Mouse (Mus musculus): Measurements from ENCODE around the gene D630039A03Rik. TPM values are rescaled to one million over a fixed set of nuclear protein-coding genes. Genes with fewer than 3 reads are reported as not detected.

Gene D630039A03Rik
- polyA plus RNA-seq, 1 experiment from 2014 or later = 0.19 TPM

DNA sequence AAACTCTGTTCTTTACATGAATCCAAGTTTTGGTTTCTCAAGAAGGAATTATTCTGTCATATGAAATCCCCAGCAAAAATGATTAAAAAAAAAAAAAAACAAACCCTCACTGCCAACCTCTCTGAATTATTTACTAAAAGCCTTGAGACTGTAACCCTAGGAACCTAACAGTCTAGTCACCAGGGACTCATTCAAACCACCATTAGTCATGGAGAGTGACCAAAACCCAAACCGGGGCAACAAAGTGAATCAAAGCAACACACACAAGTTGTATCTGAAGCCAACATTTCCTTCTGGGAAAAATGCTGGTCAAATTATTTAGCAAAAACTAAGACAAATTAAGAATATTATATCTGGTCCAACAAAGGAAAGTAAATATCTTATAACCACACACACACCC, 36.8 kb upstream of the D630039A03Rik start:
- peaks cover 32% of the 10 kb centered on the region for H3K4me1 ChIP-seq (replicated peaks)
- H3K4me3 ChIP-seq = no peak overlapping the region
- no peak for ATAC-seq (ENCODE audit: low FRiP score, low read depth)
- WGBS = 80% methylated on average over 1 of the region's 1 CpGs
- no peak overlapping the region for H3K27ac ChIP-seq (replicated peaks)
- H3K4me2 ChIP-seq = no peak overlapping the region
- H3K9me3 ChIP-seq = no peaks in the 10 kb centered on the region
- peaks cover 37% of the 10 kb centered on the region for H3K36me3 ChIP-seq
- H3K27me3 ChIP-seq = no peaks in the 10 kb centered on the region
- no peak overlapping the region for H3K9ac ChIP-seq

GRCm38 (mm10) chr4:57952416-57952815, 36.3 kb upstream of the D630039A03Rik start:
- WGBS = 96% methylated on average over 3 of the region's 3 CpGs
- ATAC-seq (ENCODE audit: low FRiP score, low read depth) = no peak

DNA sequence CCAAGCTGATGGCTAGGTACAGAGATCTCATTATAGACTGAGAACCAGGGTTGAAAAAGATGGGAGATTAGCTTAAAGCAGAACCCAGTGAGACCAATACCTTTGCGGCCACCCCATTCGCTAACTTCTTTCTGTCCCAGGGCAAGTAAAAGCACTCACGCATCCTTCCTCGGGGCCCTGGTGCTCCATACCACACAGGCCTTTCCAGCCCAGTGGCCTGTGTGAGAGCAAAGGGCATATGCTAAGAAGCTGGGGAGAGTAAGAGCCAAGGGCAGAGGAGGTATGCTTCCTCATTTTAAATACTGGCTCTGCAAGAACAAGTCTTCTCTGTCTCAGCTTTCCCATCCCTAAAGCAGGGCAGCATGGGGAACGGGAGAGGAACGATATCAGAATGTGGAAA, 33.8 kb upstream of the D630039A03Rik start:
- H3K36me3 ChIP-seq = peaks cover 55% of the 10 kb centered on the region
- H3K27ac ChIP-seq (replicated peaks) = no peak overlapping the region
- no peak overlapping the region for H3K4me3 ChIP-seq
- H3K4me1 ChIP-seq (replicated peaks) = peaks cover 16% of the 10 kb centered on the region
- H3K9ac ChIP-seq = no peak overlapping the region
- no peak for ATAC-seq (ENCODE audit: low FRiP score, low read depth)
- 93% methylated on average over 6 of the region's 6 CpGs for WGBS
- H3K4me2 ChIP-seq = no peak overlapping the region
- no peaks in the 10 kb centered on the region for H3K9me3 ChIP-seq
- no peaks in the 10 kb centered on the region for H3K27me3 ChIP-seq

More at GRCm38 (mm10) chr4:57952416-57952815, 36.3 kb upstream of the D630039A03Rik start:
- Histone ChIP-seq H3K9ac (no peak overlapping the region), H3K4me1 (replicated peaks) (peaks cover 31% of the 10 kb centered on the region), H3K27me3 (no peaks in the 10 kb centered on the region), H3K4me2 (no peak overlapping the region), H3K36me3 (peaks cover 37% of the 10 kb centered on the region), H3K27ac (replicated peaks) (no peak overlapping the region), H3K9me3 (no peaks in the 10 kb centered on the region), H3K4me3 (no peak overlapping the region)

DNA sequence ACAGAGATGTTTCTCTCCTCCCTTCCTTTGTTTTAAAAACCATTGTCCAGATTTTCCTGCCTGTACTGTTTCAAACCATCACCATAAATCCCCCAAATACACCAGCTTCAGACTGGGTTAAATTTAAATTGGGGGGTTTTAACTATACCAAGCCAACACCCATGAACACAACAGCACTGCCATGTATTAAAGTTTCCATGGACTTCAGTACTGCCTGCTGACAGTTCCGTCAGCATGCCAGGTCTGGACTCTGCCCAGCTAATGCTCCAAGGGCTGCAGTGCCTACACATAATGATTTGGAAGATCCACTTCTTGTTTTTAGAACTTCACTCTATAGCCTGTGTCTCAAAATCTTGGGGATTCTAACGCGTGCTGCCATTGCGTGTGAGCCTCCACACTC, 31.4 kb upstream of the D630039A03Rik start:
- H3K27ac ChIP-seq (replicated peaks) = no peak overlapping the region
- ATAC-seq (ENCODE audit: low FRiP score, low read depth) = no peak
- H3K36me3 ChIP-seq = peaks cover 73% of the 10 kb centered on the region
- H3K9ac ChIP-seq = no peak overlapping the region
- no peaks in the 10 kb centered on the region for H3K9me3 ChIP-seq
- no peak overlapping the region for H3K4me3 ChIP-seq
- WGBS = 94% methylated on average over 4 of the region's 4 CpGs
- H3K4me1 ChIP-seq (replicated peaks) = no peaks in the 10 kb centered on the region
- no peak overlapping the region for H3K4me2 ChIP-seq
- H3K27me3 ChIP-seq = no peaks in the 10 kb centered on the region

- WGBS = 89% methylated on average over 10 of the region's 10 CpGs
- no peak overlapping the region for H3K27ac ChIP-seq (replicated peaks)
- peaks cover 77% of the 10 kb centered on the region for H3K36me3 ChIP-seq
- H3K4me3 ChIP-seq = no peak overlapping the region
- no peaks in the 10 kb centered on the region for H3K27me3 ChIP-seq
- H3K4me1 ChIP-seq (replicated peaks) = no peaks in the 10 kb centered on the region
- H3K9ac ChIP-seq = no peak overlapping the region
- H3K9me3 ChIP-seq = no peaks in the 10 kb centered on the region
- ATAC-seq (ENCODE audit: low FRiP score, low read depth) = no peak
- no peak overlapping the region for H3K4me2 ChIP-seq
Observed at GRCm38 (mm10) chr4:57947036-57947435, 30.9 kb upstream of the D630039A03Rik start.

DNA sequence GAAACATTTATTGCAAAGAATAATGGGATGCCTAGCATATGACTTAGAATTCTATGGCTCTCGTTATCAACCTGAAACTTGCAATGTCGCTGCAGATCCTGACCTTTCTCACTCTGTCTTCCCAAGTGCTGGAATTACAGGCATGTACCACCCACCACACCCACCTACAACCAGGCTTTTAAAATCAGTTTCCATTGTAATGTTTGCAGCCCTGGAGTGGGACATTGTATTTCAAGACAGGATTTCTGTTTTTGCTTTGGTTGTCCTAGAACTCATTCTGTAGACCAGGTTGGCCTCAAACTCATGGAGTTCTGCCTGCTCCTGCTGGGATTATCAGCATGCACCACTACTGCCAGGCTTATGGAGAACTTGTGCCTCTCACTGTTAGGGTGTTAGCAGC, 26.8 kb upstream of the D630039A03Rik start:
- WGBS = 92% methylated on average over 2 of the region's 2 CpGs
- no peak overlapping the region for H3K4me3 ChIP-seq
- no peak overlapping the region for H3K27ac ChIP-seq (replicated peaks)
- H3K36me3 ChIP-seq = peaks cover 40% of the 10 kb centered on the region
- no peak for ATAC-seq (ENCODE audit: low FRiP score, low read depth)
- no peaks in the 10 kb centered on the region for H3K27me3 ChIP-seq
- H3K9me3 ChIP-seq = no peaks in the 10 kb centered on the region
- no peak overlapping the region for H3K4me2 ChIP-seq
- H3K9ac ChIP-seq = no peak overlapping the region
- no peaks in the 10 kb centered on the region for H3K4me1 ChIP-seq (replicated peaks)

- Histone ChIP-seq H3K9me3 (no peaks in the 10 kb centered on the region), H3K36me3 (peaks cover 30% of the 10 kb centered on the region), H3K9ac (no peak overlapping the region), H3K4me3 (no peak overlapping the region), H3K4me1 (replicated peaks) (no peaks in the 10 kb centered on the region), H3K27me3 (no peaks in the 10 kb centered on the region), H3K4me2 (no peak overlapping the region), H3K27ac (replicated peaks) (no peak overlapping the region)
- ATAC-seq (ENCODE audit: low FRiP score, low read depth) = no peak
- WGBS = 91% methylated on average over 4 of the region's 4 CpGs
Observed at GRCm38 (mm10) chr4:57940631-57941030, 24.5 kb upstream of the D630039A03Rik start.

DNA sequence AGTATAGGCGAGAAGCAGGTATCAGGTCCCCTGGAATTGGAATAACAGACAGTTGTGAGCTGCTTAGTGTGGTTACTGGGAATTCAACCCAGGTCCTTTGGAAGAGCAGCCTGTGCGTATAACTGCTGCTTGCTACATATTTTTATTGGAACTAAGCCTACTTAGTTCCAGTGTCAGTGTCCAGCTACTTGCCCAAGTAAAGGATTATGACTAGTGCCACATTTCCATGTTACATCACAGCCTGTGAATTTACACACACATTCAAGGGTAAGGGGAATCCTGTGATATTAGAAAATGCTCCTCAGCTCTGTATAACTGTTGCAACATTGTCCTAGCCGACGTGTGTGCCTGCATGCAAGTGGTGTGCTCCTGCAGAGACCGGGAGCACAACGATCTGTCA, 21.2 kb upstream of the D630039A03Rik start:
- no peak overlapping the region for H3K9ac ChIP-seq
- H3K27ac ChIP-seq (replicated peaks) = no peak overlapping the region
- H3K4me1 ChIP-seq (replicated peaks) = no peaks in the 10 kb centered on the region
- no peak overlapping the region for H3K4me3 ChIP-seq
- H3K9me3 ChIP-seq = no peaks in the 10 kb centered on the region
- peaks cover 2% of the 10 kb centered on the region for H3K36me3 ChIP-seq
- no peak for ATAC-seq (ENCODE audit: low FRiP score, low read depth)
- H3K27me3 ChIP-seq = no peaks in the 10 kb centered on the region
- no peak overlapping the region for H3K4me2 ChIP-seq
- WGBS = 92% methylated on average over 6 of the region's 6 CpGs

GRCm38 (mm10) chr4:57934181-57934580, 18.1 kb upstream of the D630039A03Rik start:
- Histone ChIP-seq H3K4me3 (no peak overlapping the region), H3K9me3 (no peaks in the 10 kb centered on the region), H3K27ac (replicated peaks) (no peak overlapping the region), H3K4me1 (replicated peaks) (no peaks in the 10 kb centered on the region), H3K36me3 (no peaks in the 10 kb centered on the region), H3K4me2 (no peak overlapping the region), H3K9ac (no peak overlapping the region), H3K27me3 (no peaks in the 10 kb centered on the region)
- WGBS = 81% methylated on average over 5 of the region's 5 CpGs
- ATAC-seq (ENCODE audit: low FRiP score, low read depth) = no peak

DNA sequence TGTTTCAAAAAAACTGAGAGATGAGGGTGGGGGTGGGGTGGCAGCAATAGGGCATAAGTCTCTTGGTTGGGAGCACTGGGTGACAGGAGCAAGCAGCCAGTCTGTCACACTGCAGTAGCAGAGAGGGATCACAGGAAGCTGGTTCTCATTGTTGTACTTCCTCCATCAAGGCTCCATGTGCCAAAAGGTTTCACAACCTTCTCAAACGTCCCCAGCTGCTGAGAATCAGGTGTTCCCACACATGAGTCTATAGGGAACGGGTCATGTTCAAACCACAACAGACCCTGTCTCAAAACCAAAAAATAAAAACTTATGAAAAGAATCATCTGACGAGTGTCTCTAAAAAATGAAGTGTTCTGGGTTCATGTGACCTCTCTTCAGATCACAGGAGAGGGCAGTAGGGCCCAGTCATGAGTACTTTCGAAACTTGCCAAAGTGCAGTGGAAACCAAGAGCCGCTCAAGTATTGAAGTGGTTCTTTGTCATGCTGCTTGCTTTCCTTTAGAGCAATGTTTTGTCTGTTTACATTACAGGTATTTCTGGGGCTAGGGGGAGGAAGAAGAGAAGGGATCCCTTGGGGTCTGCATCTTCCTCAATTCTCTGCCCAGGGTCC, 14.6 kb upstream of the D630039A03Rik start:
- Histone ChIP-seq H3K27me3 (no peaks in the 10 kb centered on the region), H3K4me3 (no peak overlapping the region), H3K4me2 (no peak overlapping the region), H3K9me3 (no peaks in the 10 kb centered on the region), H3K4me1 (replicated peaks) (no peaks in the 10 kb centered on the region), H3K27ac (replicated peaks) (no peak overlapping the region), H3K9ac (no peak overlapping the region), H3K36me3 (no peaks in the 10 kb centered on the region)
- no peak for ATAC-seq (ENCODE audit: low FRiP score, low read depth)
- 82% methylated on average over 5 of the region's 5 CpGs for WGBS

DNA sequence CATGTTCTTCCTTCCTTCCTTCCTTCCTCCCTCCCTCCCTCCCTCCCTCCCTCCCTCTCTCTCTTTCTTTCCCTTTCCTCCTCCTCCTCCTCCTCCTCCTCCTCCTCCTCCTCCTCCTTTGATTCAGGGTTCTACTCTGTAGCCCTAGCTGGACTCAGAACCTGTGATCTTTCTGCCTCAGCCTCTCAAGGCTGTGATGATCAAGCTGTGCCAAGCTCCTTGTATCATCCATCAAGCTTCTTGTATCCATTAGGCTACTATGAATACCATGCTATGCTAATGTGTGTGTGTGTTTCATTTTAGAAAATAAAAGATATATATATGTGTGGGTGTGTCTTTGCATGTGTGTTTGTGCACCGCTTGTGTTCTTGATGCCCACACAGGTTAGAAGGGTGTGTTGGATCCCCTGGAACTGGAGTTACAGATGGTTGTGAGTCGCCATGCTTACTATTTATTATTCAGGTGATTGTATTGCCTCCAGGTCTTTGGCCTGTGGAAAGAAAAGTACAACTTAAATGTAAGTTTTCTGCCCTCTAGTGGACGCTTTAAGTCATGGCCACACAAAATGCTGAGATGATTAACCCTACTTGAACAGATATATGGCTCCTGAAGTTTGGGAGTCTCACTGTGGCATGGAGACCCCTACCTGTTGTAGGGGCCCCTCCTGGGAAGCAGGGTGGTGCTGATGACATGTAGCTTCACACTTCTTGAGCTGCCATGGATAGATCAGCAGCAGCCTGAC, 11.5 kb upstream of the D630039A03Rik start:
- ATAC-seq (ENCODE audit: low FRiP score, low read depth) = peak; percentile 73; the same call in 1 of the 2 replicates
- H3K36me3 ChIP-seq = no peaks in the 10 kb centered on the region
- H3K4me3 ChIP-seq = no peak overlapping the region
- H3K4me1 ChIP-seq (replicated peaks) = no peaks in the 10 kb centered on the region
- H3K27me3 ChIP-seq = no peaks in the 10 kb centered on the region
- no peaks in the 10 kb centered on the region for H3K9me3 ChIP-seq
- no peak overlapping the region for H3K9ac ChIP-seq
- WGBS = 27% methylated on average over 3 of the region's 3 CpGs
- H3K27ac ChIP-seq (replicated peaks) = no peak overlapping the region
- H3K4me2 ChIP-seq = no peak overlapping the region

- Histone ChIP-seq H3K9ac (no peak overlapping the region), H3K36me3 (no peaks in the 10 kb centered on the region), H3K27me3 (no peaks in the 10 kb centered on the region), H3K4me1 (replicated peaks) (0 out of 2 replicates have a peak, but pooled peaks cover 4% of the 10 kb centered on the region), H3K4me3 (no peak overlapping the region), H3K4me2 (no peak overlapping the region), H3K27ac (replicated peaks) (no peak overlapping the region), H3K9me3 (no peaks in the 10 kb centered on the region)
- WGBS = 68% methylated on average over 6 of the region's 6 CpGs
- ATAC-seq (ENCODE audit: low FRiP score, low read depth) = no peak
Observed at GRCm38 (mm10) chr4:57924556-57925071, 8.5 kb upstream of the D630039A03Rik start.

All from hindbrain, embryonic 15.5 days (tissue).